Mouse (Mus musculus): ENCODE measurements around the gene Ewsr1.
A peak's percentile ranks its signal among the peaks of the same experiment; 100 is the strongest.

The Ewsr1 gene

DNA sequence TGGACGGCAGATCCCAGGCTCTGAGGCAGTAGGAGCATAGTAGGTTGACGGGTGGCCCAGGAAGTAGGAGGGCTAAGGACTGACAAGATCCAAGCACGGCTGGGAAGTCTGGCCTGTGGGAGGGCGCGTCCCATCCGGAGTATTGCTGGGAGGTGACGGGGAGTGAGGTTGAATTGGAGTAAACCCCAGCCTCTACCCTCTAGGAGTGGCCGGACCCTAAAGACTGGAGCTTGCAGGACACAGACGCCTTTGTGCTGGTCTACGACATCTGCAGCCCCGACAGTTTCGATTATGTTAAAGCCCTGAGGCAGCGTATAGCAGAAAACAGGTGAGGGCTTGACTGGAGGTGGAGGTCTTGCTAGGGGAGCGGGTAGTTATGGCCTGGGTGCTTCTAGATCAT, 39.8 kb downstream of the Ewsr1 start:
- no peak for DNase-seq (ENCODE audit: extremely low spot score, low spot score)

- DNase-seq (ENCODE audit: extremely low spot score, low spot score) = no peak
These were observed 40.3 kb downstream of the Ewsr1 start for GRCm38 (mm10) chr11:5058783-5059182.

DNA sequence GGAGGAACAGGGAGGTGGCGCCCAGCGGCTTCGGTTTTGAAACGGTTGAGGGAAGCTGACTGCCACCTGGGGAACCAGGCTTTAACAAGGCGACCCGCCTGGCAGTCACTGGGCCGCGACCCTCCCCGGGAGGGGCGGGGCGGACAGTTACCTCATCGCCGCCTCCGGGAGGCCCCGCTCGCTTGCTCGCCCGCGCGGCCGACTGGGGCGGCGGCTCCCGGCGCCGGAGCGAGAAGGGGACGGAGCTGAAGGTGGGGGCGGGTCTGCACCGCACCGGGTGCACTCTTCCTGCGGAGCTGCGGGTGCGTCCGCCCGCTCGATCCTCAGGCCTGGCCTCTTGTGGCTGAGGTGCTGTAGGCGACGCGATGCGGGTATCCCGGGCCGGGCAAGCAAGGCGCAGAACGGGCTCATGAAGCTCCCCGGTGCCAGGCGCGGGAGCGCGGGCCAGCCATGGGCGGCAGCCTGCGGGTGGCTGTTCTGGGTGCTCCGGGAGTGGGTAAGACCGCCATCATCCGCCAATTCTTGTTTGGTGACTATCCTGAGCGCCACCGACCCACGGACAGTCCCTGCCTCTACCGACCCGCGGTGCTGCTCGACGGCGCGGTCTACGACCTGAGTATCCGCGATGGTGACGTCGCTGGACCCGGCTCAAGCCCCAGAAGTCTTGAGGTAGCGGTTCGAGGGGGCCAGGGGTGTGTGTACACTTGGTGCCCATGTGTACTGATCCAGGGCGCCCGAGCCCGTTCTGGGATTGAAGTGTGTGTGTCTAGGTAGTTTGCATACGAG, 41.0 kb downstream of the Ewsr1 start, which contains the start of gene Rasl10a:
Rasl10a (plus strand) TSS at position 273 of the 786 bp plus-strand sequence.
- peak; percentile 64 for DNase-seq (ENCODE audit: extremely low spot score, low spot score)

- DNase-seq (ENCODE audit: extremely low spot score, low spot score) = peak; percentile 33
These were observed 41.6 kb downstream of the Ewsr1 start for GRCm38 (mm10) chr11:5057541-5057855.

GRCm38 (mm10) chr11:5057064-5057463, 42.0 kb downstream of the Ewsr1 start:
- peak; percentile 32 for DNase-seq (ENCODE audit: extremely low spot score, low spot score)

GRCm38 (mm10) chr11:5055945-5056938, 42.8 kb downstream of the Ewsr1 start:
- DNase-seq (ENCODE audit: extremely low spot score, low spot score) = peak; percentile 43

GRCm38 (mm10) chr11:5054874-5055273, 44.2 kb downstream of the Ewsr1 start:
- DNase-seq (ENCODE audit: extremely low spot score, low spot score) = no peak

DNA sequence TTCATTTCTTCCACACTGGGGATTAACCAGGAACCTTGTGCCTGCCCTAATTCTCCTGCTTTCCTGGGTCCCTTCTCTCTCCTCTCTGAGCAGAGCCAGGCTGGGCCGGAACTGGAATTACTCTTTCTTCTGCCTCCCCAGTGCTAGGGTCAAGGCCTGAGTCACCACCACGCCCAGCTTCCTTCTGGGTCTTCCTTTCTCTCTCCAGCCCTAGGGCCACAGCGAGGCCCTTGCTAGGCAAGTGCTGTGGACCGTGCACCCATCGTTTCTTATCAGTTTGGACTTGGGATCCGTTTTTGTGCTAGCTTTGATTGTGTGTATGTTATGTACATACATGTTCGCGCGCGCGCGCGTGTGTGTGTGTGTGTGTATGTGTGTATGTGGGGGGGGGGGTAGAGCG, 44.9 kb downstream of the Ewsr1 start:
- no peak for DNase-seq (ENCODE audit: extremely low spot score, low spot score)

DNA sequence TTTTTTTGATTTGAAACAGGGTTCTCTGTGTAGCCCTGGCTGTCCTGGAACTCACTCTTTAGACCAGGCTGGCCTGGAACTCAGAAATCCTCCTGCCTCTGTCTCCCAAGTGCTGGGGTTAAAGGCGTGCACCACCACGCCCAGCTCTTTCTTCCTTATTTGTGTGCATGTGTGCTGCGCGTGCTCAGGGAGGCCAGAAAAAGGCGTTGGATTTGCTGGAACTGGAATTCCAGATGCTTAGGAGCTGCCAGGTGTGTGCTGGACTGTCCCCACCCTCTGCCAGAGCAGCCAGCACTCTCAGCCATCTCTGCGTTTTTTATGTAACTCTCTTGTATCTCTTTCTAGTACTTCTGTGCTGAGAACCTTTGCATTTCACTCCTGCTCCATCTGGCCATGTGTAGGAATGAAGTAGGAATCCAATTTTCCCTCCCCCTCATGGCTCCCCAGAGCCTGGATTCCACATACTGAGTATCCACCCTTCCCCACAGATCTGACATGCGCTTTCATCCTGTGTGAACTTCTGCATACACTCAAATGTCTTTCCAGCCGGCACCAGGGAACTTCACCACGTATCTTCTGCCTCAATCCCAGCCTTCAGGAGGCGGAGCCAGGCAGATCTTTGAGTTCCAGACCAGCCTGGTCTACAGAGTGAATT, 46.7 kb downstream of the Ewsr1 start:
- DNase-seq (ENCODE audit: extremely low spot score, low spot score) = no peak

- no peak for DNase-seq (ENCODE audit: extremely low spot score, low spot score)
These were observed 47.4 kb downstream of the Ewsr1 start for GRCm38 (mm10) chr11:5051629-5052028.

DNA sequence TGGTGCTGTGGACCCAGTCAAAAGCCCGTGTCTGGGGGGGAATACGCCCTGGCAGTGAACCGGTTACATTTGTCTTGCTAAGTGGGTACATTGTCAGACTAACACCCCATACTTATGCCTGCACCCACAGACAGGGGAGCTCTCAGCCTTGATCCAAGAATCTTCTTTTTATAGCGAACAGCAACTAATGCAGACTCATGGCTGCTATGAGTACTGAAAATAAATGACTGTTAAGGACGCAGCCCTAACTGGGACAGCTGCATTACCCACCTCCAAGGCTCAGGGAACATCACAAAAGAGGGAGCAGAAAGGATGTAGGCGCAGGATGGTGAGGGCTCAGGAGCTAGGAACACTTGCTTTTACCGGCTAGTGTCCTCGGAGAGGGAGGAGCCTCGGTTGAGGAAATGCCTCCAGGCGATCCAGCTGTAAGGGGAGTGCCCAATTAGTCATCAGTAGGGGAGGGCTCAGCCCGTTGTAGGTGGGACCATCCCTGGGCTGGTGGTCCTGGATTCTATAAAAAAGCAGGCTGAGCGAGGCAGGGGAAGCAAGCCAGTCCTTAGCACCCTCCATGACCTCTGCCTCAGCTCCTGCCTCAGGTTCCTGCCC, 52.6 kb downstream of the Ewsr1 start:
- no peak for DNase-seq (ENCODE audit: extremely low spot score, low spot score)

DNA sequence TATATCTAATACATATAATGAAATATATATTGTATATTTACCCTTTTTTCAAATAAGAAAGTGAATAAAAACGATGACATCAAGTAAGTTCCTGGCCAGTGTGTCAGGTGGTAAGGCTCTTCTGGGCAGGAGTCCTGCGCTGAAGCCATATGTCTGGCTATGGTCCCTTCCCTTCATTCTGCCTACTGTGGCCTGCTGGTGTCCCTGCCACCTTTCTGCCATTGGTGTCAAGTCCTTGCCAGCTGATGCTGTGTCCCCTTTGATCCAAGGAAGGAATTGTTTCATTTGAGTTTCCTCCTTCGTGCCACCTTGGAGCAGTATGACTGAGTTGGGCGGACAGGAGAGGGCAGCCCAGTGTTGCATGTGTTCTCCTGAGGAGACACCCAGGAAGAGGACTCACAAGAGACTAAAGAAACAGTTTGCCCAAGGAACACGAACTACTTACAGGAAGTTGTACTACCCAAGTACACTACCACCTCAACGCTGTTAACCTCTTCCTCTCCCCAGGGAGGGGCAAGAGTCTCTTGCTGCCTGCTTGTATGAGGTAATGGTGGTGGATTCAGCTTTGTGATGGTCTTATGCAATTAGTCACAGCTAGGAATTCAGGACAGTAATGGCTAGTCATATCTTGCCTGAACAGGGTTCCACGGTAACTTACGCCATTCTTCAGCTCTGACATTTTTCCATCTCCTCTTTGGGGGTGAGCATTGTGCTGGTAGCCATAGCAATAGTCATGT, 56.3 kb downstream of the Ewsr1 start:
- no peak for DNase-seq (ENCODE audit: extremely low spot score, low spot score)

- DNase-seq (ENCODE audit: extremely low spot score, low spot score) = no peak
These were observed 57.8 kb downstream of the Ewsr1 start for GRCm38 (mm10) chr11:5041144-5041780.

DNA sequence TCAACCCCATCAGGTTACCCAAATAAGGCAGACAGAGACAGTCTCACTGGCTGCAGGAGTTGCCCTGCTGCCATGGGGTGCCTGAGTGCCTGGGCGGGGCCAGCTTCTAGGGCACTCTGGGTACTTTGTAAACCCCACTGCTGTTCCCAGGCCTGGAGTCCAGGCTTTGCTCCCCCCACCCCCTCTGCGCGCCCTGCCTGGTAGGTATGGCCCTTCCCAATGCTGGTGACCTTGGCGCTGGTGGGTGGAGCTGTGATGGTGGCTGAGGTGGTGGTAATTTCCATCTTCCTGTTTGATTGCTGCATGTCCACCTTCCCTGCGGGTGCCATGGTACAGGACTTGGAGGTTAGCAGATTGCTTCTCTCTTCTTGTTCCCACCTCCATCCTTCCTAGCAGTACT, 58.5 kb downstream of the Ewsr1 start:
- DNase-seq (ENCODE audit: extremely low spot score, low spot score) = no peak

- DNase-seq (ENCODE audit: extremely low spot score, low spot score) = no peak
These were observed 61.8 kb downstream of the Ewsr1 start for GRCm38 (mm10) chr11:5037146-5037854.

- no peak for DNase-seq (ENCODE audit: extremely low spot score, low spot score)
These were observed 63.6 kb downstream of the Ewsr1 start for GRCm38 (mm10) chr11:5035421-5035820.

GRCm38 (mm10) chr11:5033136-5033535, 65.9 kb downstream of the Ewsr1 start:
- DNase-seq (ENCODE audit: extremely low spot score, low spot score) = no peak

GRCm38 (mm10) chr11:5032706-5033105, 66.4 kb downstream of the Ewsr1 start:
- no peak for DNase-seq (ENCODE audit: extremely low spot score, low spot score)

- no peak for DNase-seq (ENCODE audit: extremely low spot score, low spot score)
These were observed 70.8 kb downstream of the Ewsr1 start for GRCm38 (mm10) chr11:5028228-5028627.

GRCm38 (mm10) chr11:5025108-5025507, 74.0 kb downstream of the Ewsr1 start:
- no peak for DNase-seq (ENCODE audit: extremely low spot score, low spot score)
